Mouse (Mus musculus) E14TG2a.4 (cell line): ENCODE measurements at regions not wholly inside any gene's neighbourhood (a gene's known extent, or its start where the extent isn't known, plus 50 kb on each side); places are given as distances from the start of the nearest gene placed in this dataset.

Experiments
- H3K27me3 ChIP-seq: 2 replicates; pipeline ENCODE4 v1.6.1; 2014; ENCODE audit warnings: low read length, control low read depth; ENCODE audit not compliant: insufficient read depth
- H3K36me3 ChIP-seq: 2 replicates; pipeline ENCODE4 v1.6.1; 2014; ENCODE audit warnings: low read length, control low read depth; ENCODE audit not compliant: insufficient read depth
- H3K4me1 ChIP-seq: replicated peaks from 2 replicates; pipeline ENCODE4 v1.6.1; 2014; ENCODE audit warnings: low read depth, low read length, control low read depth
- H3K4me3 ChIP-seq: replicated peaks from 2 replicates; pipeline ENCODE4 v1.5.1; 2014; ENCODE audit warnings: mild to moderate bottlenecking, low read length
- H3K9me3 ChIP-seq: 2 replicates; pipeline ENCODE4 v1.6.1; 2014; ENCODE audit warnings: low read length, control low read depth
- CTCF ChIP-seq: conservative IDR thresholded peaks from 2 replicates; pipeline ENCODE4 v1.5.1; 2014; ENCODE audit warnings: low read length
- NANOG ChIP-seq: IDR thresholded peaks from 2 replicates; pipeline ENCODE4 v1.6.1; 2014; ENCODE audit warnings: borderline replicate concordance, low read length, mixed read lengths
- POU5F1 ChIP-seq: IDR thresholded peaks from 2 replicates; pipeline ENCODE4 v1.6.1; 2014; ENCODE audit warnings: low read length, borderline replicate concordance

- H3K27me3 ChIP-seq, result peaks cover 12% of the 10 kb centered on the region; the same call in 1 of the 2 replicates
- H3K9me3 ChIP-seq, result 0 out of 2 replicates have a peak, but pooled peaks cover 4% of the 10 kb centered on the region
- H3K4me1 ChIP-seq, result no peaks in the 10 kb centered on the region
- no peak for TF ChIP-seq NANOG
- no peak for TF ChIP-seq POU5F1
- no peak for TF ChIP-seq CTCF
- H3K4me3 ChIP-seq, result no peak overlapping the region
- H3K36me3 ChIP-seq, result no peaks in the 10 kb centered on the region
Observed at GRCm38 (mm10) chr12:107056553-107056952, 431.9 kb upstream of the 3110018I06Rik start.

GRCm38 (mm10) chr12:107060514-107060913 is 427.9 kb upstream of the 3110018I06Rik start:
- TF ChIP-seq CTCF, result no peak
- no peak for TF ChIP-seq POU5F1
- no peak for TF ChIP-seq NANOG
- Histone ChIP-seq H3K4me3 (no peak overlapping the region), H3K9me3 (peaks cover 17% of the 10 kb centered on the region), H3K27me3 (no peaks in the 10 kb centered on the region), H3K36me3 (no peaks in the 10 kb centered on the region), H3K4me1 (no peaks in the 10 kb centered on the region)

- H3K9me3 ChIP-seq, result peaks cover 5% of the 10 kb centered on the region
- no peaks in the 10 kb centered on the region for H3K36me3 ChIP-seq
- no peak overlapping the region for H3K4me3 ChIP-seq
- no peaks in the 10 kb centered on the region for H3K27me3 ChIP-seq
- TF ChIP-seq CTCF (no peak), POU5F1 (no peak), NANOG (no peak)
- no peaks in the 10 kb centered on the region for H3K4me1 ChIP-seq
Observed at GRCm38 (mm10) chr12:107067346-107067745, 421.1 kb upstream of the 3110018I06Rik start.

GRCm38 (mm10) chr12:107082541-107082940 is 405.9 kb upstream of the 3110018I06Rik start:
- TF ChIP-seq POU5F1 (no peak), NANOG (no peak), CTCF (no peak)
- H3K27me3 ChIP-seq, result peaks cover 2% of the 10 kb centered on the region; the same call in 1 of the 2 replicates
- no peaks in the 10 kb centered on the region for H3K4me1 ChIP-seq
- H3K4me3 ChIP-seq, result no peak overlapping the region
- no peaks in the 10 kb centered on the region for H3K36me3 ChIP-seq
- no peaks in the 10 kb centered on the region for H3K9me3 ChIP-seq

- 0 out of 2 replicates have a peak, but pooled peaks cover 2% of the 10 kb centered on the region for H3K27me3 ChIP-seq
- no peak overlapping the region for H3K4me3 ChIP-seq
- no peaks in the 10 kb centered on the region for H3K36me3 ChIP-seq
- no peaks in the 10 kb centered on the region for H3K4me1 ChIP-seq
- no peak for TF ChIP-seq CTCF
- TF ChIP-seq POU5F1, result no peak
- no peak for TF ChIP-seq NANOG
- H3K9me3 ChIP-seq, result no peaks in the 10 kb centered on the region
Observed at GRCm38 (mm10) chr12:107085058-107085905, 403.1 kb upstream of the 3110018I06Rik start.

GRCm38 (mm10) chr12:107085906-107086655 is 402.4 kb upstream of the 3110018I06Rik start:
- Histone ChIP-seq H3K36me3 (no peaks in the 10 kb centered on the region), H3K9me3 (no peaks in the 10 kb centered on the region), H3K4me3 (no peak overlapping the region), H3K27me3 (0 out of 2 replicates have a peak, but pooled peaks cover 2% of the 10 kb centered on the region), H3K4me1 (no peaks in the 10 kb centered on the region)
- TF ChIP-seq CTCF (peak; percentile 31), NANOG (no peak)

- no peak for TF ChIP-seq CTCF
- TF ChIP-seq POU5F1, result no peak
- TF ChIP-seq NANOG, result no peak
Observed at GRCm38 (mm10) chr12:107092151-107092550, 396.3 kb upstream of the 3110018I06Rik start.

GRCm38 (mm10) chr12:107093326-107093725 is 395.1 kb upstream of the 3110018I06Rik start:
- TF ChIP-seq CTCF (no peak), POU5F1 (no peak), NANOG (no peak)
- Histone ChIP-seq H3K27me3 (no peaks in the 10 kb centered on the region), H3K9me3 (no peaks in the 10 kb centered on the region)

More at GRCm38 (mm10) chr12:107092151-107092550, 396.3 kb upstream of the 3110018I06Rik start:
- Histone ChIP-seq H3K36me3 (no peaks in the 10 kb centered on the region), H3K4me1 (no peaks in the 10 kb centered on the region), H3K27me3 (no peaks in the 10 kb centered on the region), H3K9me3 (no peaks in the 10 kb centered on the region), H3K4me3 (no peak overlapping the region)

GRCm38 (mm10) chr12:107095409-107095808 is 393.0 kb upstream of the 3110018I06Rik start:
- H3K4me3 ChIP-seq, result no peak overlapping the region
- H3K4me1 ChIP-seq, result no peaks in the 10 kb centered on the region
- TF ChIP-seq NANOG (no peak), POU5F1 (no peak), CTCF (no peak)
- no peaks in the 10 kb centered on the region for H3K9me3 ChIP-seq
- no peaks in the 10 kb centered on the region for H3K36me3 ChIP-seq
- no peaks in the 10 kb centered on the region for H3K27me3 ChIP-seq

More at GRCm38 (mm10) chr12:107093326-107093725, 395.1 kb upstream of the 3110018I06Rik start:
- H3K4me3 ChIP-seq, result no peak overlapping the region
- no peaks in the 10 kb centered on the region for H3K36me3 ChIP-seq
- no peaks in the 10 kb centered on the region for H3K4me1 ChIP-seq
